Mouse (Mus musculus): ENCODE data around the gene Acsm1.

Gene Acsm1

GRCm38 (mm10) chr7:119606664-119607076 is at the start of gene Acsm1:
Gene Acsm1 (plus strand): TSS chr7:119607026.
- 85% methylated on average over 5 of the region's 5 CpGs for WGBS

GRCm38 (mm10) chr7:119559789-119560451 is 46.9 kb upstream of the Acsm1 start:
- WGBS, result 84% methylated on average over 3 of the region's 3 CpGs

- 86% methylated on average over 3 of the region's 3 CpGs for WGBS
Measured at GRCm38 (mm10) chr7:119560452-119560835, 46.4 kb upstream of the Acsm1 start.

GRCm38 (mm10) chr7:119561441-119561840 is 45.4 kb upstream of the Acsm1 start:
- 65% methylated on average over 4 of the region's 4 CpGs for WGBS

GRCm38 (mm10) chr7:119562476-119562875 is 44.4 kb upstream of the Acsm1 start:
- 77% methylated on average over 2 of the region's 2 CpGs for WGBS

GRCm38 (mm10) chr7:119594530-119595107 is 12.2 kb upstream of the Acsm1 start:
- WGBS, result 81% methylated on average over 3 of the region's 3 CpGs

- 52% methylated on average over 1 of the region's 1 CpGs for WGBS
Measured at GRCm38 (mm10) chr7:119595306-119595705, 11.5 kb upstream of the Acsm1 start.

GRCm38 (mm10) chr7:119596536-119596935 is 10.3 kb upstream of the Acsm1 start:
- WGBS, result 63% methylated on average over 2 of the region's 2 CpGs

- WGBS, result 83% methylated on average over 2 of the region's 2 CpGs
Measured at GRCm38 (mm10) chr7:119601195-119601953, 5.5 kb upstream of the Acsm1 start.

GRCm38 (mm10) chr7:119601954-119602317 is 4.9 kb upstream of the Acsm1 start:
- WGBS, result 91% methylated on average over 1 of the region's 1 CpGs

GRCm38 (mm10) chr7:119604903-119605483 is 1.8 kb upstream of the Acsm1 start:
- WGBS, result 85% methylated on average over 2 of the region's 2 CpGs

GRCm38 (mm10) chr7:119605926-119606663 is 731 bp upstream of the Acsm1 start:
- 69% methylated on average over 9 of the region's 9 CpGs for WGBS

- WGBS, result 84% methylated on average over 9 of the region's 9 CpGs
Measured at GRCm38 (mm10) chr7:119607796-119608515, 1.1 kb downstream of the Acsm1 start.

GRCm38 (mm10) chr7:119616531-119616930 is 9.7 kb downstream of the Acsm1 start:
- WGBS, result 58% methylated on average over 1 of the region's 1 CpGs

- WGBS, result 87% methylated on average over 6 of the region's 6 CpGs
Measured at GRCm38 (mm10) chr7:119617593-119617992, 10.8 kb downstream of the Acsm1 start.

- WGBS, result 60% methylated on average over 4 of the region's 4 CpGs
Measured at GRCm38 (mm10) chr7:119618209-119618935, 11.5 kb downstream of the Acsm1 start.

- WGBS, result 76% methylated on average over 5 of the region's 5 CpGs
Measured at GRCm38 (mm10) chr7:119642307-119642706, 35.5 kb downstream of the Acsm1 start.

GRCm38 (mm10) chr7:119667893-119668292 is 61.1 kb downstream of the Acsm1 start:
- 91% methylated on average over 3 of the region's 3 CpGs for WGBS

- WGBS, result 87% methylated on average over 5 of the region's 5 CpGs
Measured at GRCm38 (mm10) chr7:119670395-119670794, 63.6 kb downstream of the Acsm1 start.

- WGBS, result 50% methylated on average over 6 of the region's 6 CpGs
Measured at GRCm38 (mm10) chr7:119670925-119671324, 64.1 kb downstream of the Acsm1 start.
